Mouse (Mus musculus): ENCODE measurements around the gene Atmin. TPM values are rescaled to one million over a fixed set of nuclear protein-coding genes. Genes with fewer than 3 reads are reported as not detected.
A peak's percentile ranks its signal among the peaks of the same experiment; 100 is the strongest.

Atmin gene
- polyA plus RNA-seq, 1 experiment from 2014 or later, result 15.9 TPM

GRCm38 (mm10) chr8:116927880-116928279 is 15.3 kb upstream of the Atmin start:
- no peak for TF ChIP-seq CTCF (IDR thresholded peaks at IDR 0.05)
- ATAC-seq, result peak; percentile 51
- ChIA-PET POLR2A (no interaction called here), CTCF (interaction anchor here (0.9 to 1.9 kb wide), 2 partner anchors 8 to 15 kb away, joined by 3 to 6 read pairs; no protein-coding TSS in a partner anchor)
- no peak for DNase-seq (ENCODE audit: low read depth, low spot score)
- in situ Hi-C loops (cut with MboI; ENCODE audit: low pct_unique_long_range_greater_than_20kb), result loop anchor here (10.0 kb wide), 1 partner anchor 547 kb away; no protein-coding TSS in a partner anchor
- no peaks in the 10 kb centered on the region for H3K27me3 ChIP-seq

GRCm38 (mm10) chr8:116928588-116928987 is 14.6 kb upstream of the Atmin start:
- DNase-seq (ENCODE audit: low read depth, low spot score) (no peak), ATAC-seq (no peak)
- TF ChIP-seq CTCF (IDR thresholded peaks at IDR 0.05), result no peak
- CTCF ChIA-PET, result interaction anchor here (0.9 kb wide), 1 partner anchor 16 kb away, joined by 3 read pairs; no protein-coding TSS in a partner anchor
- in situ Hi-C loops (cut with MboI; ENCODE audit: low pct_unique_long_range_greater_than_20kb), result loop anchor here (10.0 kb wide), 1 partner anchor 546 kb away; no protein-coding TSS in a partner anchor
- no peaks in the 10 kb centered on the region for H3K27me3 ChIP-seq
- POLR2A ChIA-PET, result no interaction called here

GRCm38 (mm10) chr8:116934976-116935375 is 8.2 kb upstream of the Atmin start:
- ATAC-seq (no peak), DNase-seq (ENCODE audit: low read depth, low spot score) (no peak)
- no peaks in the 10 kb centered on the region for H3K27me3 ChIP-seq
- CTCF ChIA-PET, result interaction anchor here (1.9 kb wide), 1 partner anchor 8 kb away, joined by 6 read pairs; no protein-coding TSS in a partner anchor
- in situ Hi-C loops (cut with MboI; ENCODE audit: low pct_unique_long_range_greater_than_20kb), result no loop called here
- POLR2A ChIA-PET, result interaction anchor here (1.1 kb wide), 1 partner anchor 11 kb away, joined by 3 read pairs; no protein-coding TSS in a partner anchor
- TF ChIP-seq CTCF (IDR thresholded peaks at IDR 0.05), result no peak

- TF ChIP-seq CTCF (IDR thresholded peaks at IDR 0.05), result no peak
- ChIA-PET POLR2A (no interaction called here), CTCF (interaction anchor here (1.9 kb wide), 1 partner anchor 8 kb away, joined by 6 read pairs; no protein-coding TSS in a partner anchor)
- in situ Hi-C loops (cut with MboI; ENCODE audit: low pct_unique_long_range_greater_than_20kb), result no loop called here
- DNase-seq (ENCODE audit: low read depth, low spot score), result no peak
- no peaks in the 10 kb centered on the region for H3K27me3 ChIP-seq
- no peak for ATAC-seq
These were observed 7.7 kb upstream of the Atmin start for GRCm38 (mm10) chr8:116935506-116935905.

GRCm38 (mm10) chr8:116942284-116943058 is 722 bp upstream of the Atmin start:
- DNase-seq (ENCODE audit: low read depth, low spot score) (no peak), ATAC-seq (no peak)
- TF ChIP-seq CTCF (IDR thresholded peaks at IDR 0.05), result no peak
- ChIA-PET CTCF (interaction anchor here (0.8 to 1.7 kb wide), 2 partner anchors 9 to 36 kb away, joined by 3 to 5 read pairs; partner anchors contain the start of gene 1700030J22Rik), POLR2A (interaction anchor here (1.0 to 1.1 kb wide), 2 partner anchors 11 to 19 kb away, joined by 3 read pairs; no protein-coding TSS in a partner anchor)
- H3K27me3 ChIP-seq, result no peaks in the 10 kb centered on the region
- in situ Hi-C loops (cut with MboI; ENCODE audit: low pct_unique_long_range_greater_than_20kb), result loop anchor here (5.0 kb wide), 1 partner anchor 35 kb away; the partner anchor contains the start of gene 1700030J22Rik

GRCm38 (mm10) chr8:116943555-116944384 is 577 bp downstream of the Atmin start:
- POLR2A ChIA-PET, result interaction anchor here (1.0 kb wide), 2 partner anchors 20 to 29 kb away, joined by 3 to 4 read pairs; no protein-coding TSS in a partner anchor
- no peaks in the 10 kb centered on the region for H3K27me3 ChIP-seq
- in situ Hi-C loops (cut with MboI; ENCODE audit: low pct_unique_long_range_greater_than_20kb), result loop anchor here (5.0 kb wide), 1 partner anchor 34 kb away; the partner anchor contains the start of gene 1700030J22Rik
- peak; percentile 58 for ATAC-seq
- TF ChIP-seq CTCF (IDR thresholded peaks at IDR 0.05), result no peak
- CTCF ChIA-PET, result interaction anchor here (0.9 to 1.7 kb wide), 3 partner anchors 12 to 37 kb away, joined by 4 to 6 read pairs (median 5); partner anchors contain the start of gene 1700030J22Rik
- DNase-seq (ENCODE audit: low read depth, low spot score), result no peak

- ChIA-PET CTCF (interaction anchor here (0.9 to 1.7 kb wide), 3 partner anchors 11 to 36 kb away, joined by 4 to 6 read pairs (median 5); partner anchors contain the start of gene 1700030J22Rik), POLR2A (interaction anchor here (1.0 kb wide), 1 partner anchor 28 kb away, joined by 4 read pairs; no protein-coding TSS in a partner anchor)
- no peak for ATAC-seq
- H3K27me3 ChIP-seq, result no peaks in the 10 kb centered on the region
- no peak for DNase-seq (ENCODE audit: low read depth, low spot score)
- no peak for TF ChIP-seq CTCF (IDR thresholded peaks at IDR 0.05)
- in situ Hi-C loops (cut with MboI; ENCODE audit: low pct_unique_long_range_greater_than_20kb), result loop anchor here (5.0 kb wide), 1 partner anchor 33 kb away; the partner anchor contains the start of gene 1700030J22Rik
These were observed 1.1 kb downstream of the Atmin start for GRCm38 (mm10) chr8:116944385-116944696.

- in situ Hi-C loops (cut with MboI; ENCODE audit: low pct_unique_long_range_greater_than_20kb), result no loop called here
- CTCF ChIA-PET, result interaction anchor here (0.7 kb wide), 1 partner anchor 36 kb away, joined by 3 read pairs; no protein-coding TSS in a partner anchor
- ATAC-seq (no peak), DNase-seq (ENCODE audit: low read depth, low spot score) (no peak)
- no peaks in the 10 kb centered on the region for H3K27me3 ChIP-seq
- no peak for TF ChIP-seq CTCF (IDR thresholded peaks at IDR 0.05)
- POLR2A ChIA-PET, result no interaction called here
These were observed 2.1 kb downstream of the Atmin start for GRCm38 (mm10) chr8:116945169-116945910.

GRCm38 (mm10) chr8:116946268-116946838 is 3.2 kb downstream of the Atmin start:
- no peak for ATAC-seq
- H3K27me3 ChIP-seq, result no peaks in the 10 kb centered on the region
- no peak for DNase-seq (ENCODE audit: low read depth, low spot score)
- no peak for TF ChIP-seq CTCF (IDR thresholded peaks at IDR 0.05)
- POLR2A ChIA-PET, result interaction anchor here (1.1 kb wide), 1 partner anchor 223 kb away, joined by 3 read pairs; no protein-coding TSS in a partner anchor
- in situ Hi-C loops (cut with MboI; ENCODE audit: low pct_unique_long_range_greater_than_20kb), result no loop called here
- CTCF ChIA-PET, result no interaction called here
